Mouse (Mus musculus): Measurements from ENCODE around the gene Rarb. TPM values are rescaled to one million over a fixed set of nuclear protein-coding genes. Genes with fewer than 3 reads are reported as not detected.

Rarb gene
- polyA plus RNA-seq, 1 experiment from 2014 or later = 31.2 TPM

DNA sequence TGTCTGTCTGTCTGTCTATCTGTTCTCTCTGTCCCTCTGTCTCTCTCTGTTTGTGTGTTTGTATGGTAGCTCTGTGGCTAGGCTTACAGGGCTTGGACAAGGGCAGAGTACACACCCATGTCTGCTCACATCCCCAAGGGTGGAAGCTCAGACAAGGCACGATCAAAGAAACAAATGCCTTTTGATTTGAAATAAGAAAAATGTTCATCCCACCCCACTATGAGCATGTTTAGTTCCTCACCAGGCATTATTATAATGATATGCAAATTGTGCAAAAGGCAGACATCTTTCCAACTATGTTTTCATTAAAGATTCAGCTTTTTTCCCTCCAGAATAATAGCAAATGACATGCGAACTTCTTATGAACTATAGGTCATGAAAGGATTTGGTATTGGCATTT lies 105.2 kb downstream of the Rarb start:
- Histone ChIP-seq H3K27ac (ENCODE audit: low read length) (no peak overlapping the region), H3K4me2 (replicated peaks; ENCODE audit: low read depth, low read length) (no peak overlapping the region), H3K9ac (replicated peaks; ENCODE audit: low read length) (no peak overlapping the region), H3K4me3 (ENCODE audit: low read length) (no peak overlapping the region), H3K4me1 (ENCODE audit: insufficient read depth, low read length) (no peaks in the 10 kb centered on the region), H3K27me3 (ENCODE audit: insufficient read depth, low read length) (no peaks in the 10 kb centered on the region), H3K36me3 (ENCODE audit: insufficient read depth, low read length) (no peaks in the 10 kb centered on the region), H3K9me3 (ENCODE audit: low read length) (no peaks in the 10 kb centered on the region)
- WGBS = 87% methylated on average over 2 of the region's 2 CpGs
- no peak for ATAC-seq (ENCODE audit: low FRiP score, low TSS enrichment)

GRCm38 (mm10) chr14:16699228-16699627 lies 119.7 kb downstream of the Rarb start:
- no peak overlapping the region for H3K27ac ChIP-seq (ENCODE audit: low read length)
- H3K36me3 ChIP-seq (ENCODE audit: insufficient read depth, low read length) = no peaks in the 10 kb centered on the region
- H3K4me1 ChIP-seq (ENCODE audit: insufficient read depth, low read length) = peaks cover 5% of the 10 kb centered on the region; the same call in 1 of the 2 replicates
- H3K4me2 ChIP-seq (replicated peaks; ENCODE audit: low read depth, low read length) = no peak overlapping the region
- H3K27me3 ChIP-seq (ENCODE audit: insufficient read depth, low read length) = no peaks in the 10 kb centered on the region
- no peak overlapping the region for H3K9ac ChIP-seq (replicated peaks; ENCODE audit: low read length)
- no peak overlapping the region for H3K4me3 ChIP-seq (ENCODE audit: low read length)
- no peaks in the 10 kb centered on the region for H3K9me3 ChIP-seq (ENCODE audit: low read length)
- WGBS = 71% methylated on average over 4 of the region's 4 CpGs
- no peak for ATAC-seq (ENCODE audit: low FRiP score, low TSS enrichment)

GRCm38 (mm10) chr14:16695453-16696120 lies 123.4 kb downstream of the Rarb start:
- Histone ChIP-seq H3K9ac (replicated peaks; ENCODE audit: low read length) (no peak overlapping the region), H3K27me3 (ENCODE audit: insufficient read depth, low read length) (no peaks in the 10 kb centered on the region), H3K27ac (ENCODE audit: low read length) (peak overlapping the region; percentile 7; the same call in 1 of the 2 replicates), H3K4me2 (replicated peaks; ENCODE audit: low read depth, low read length) (no peak overlapping the region), H3K36me3 (ENCODE audit: insufficient read depth, low read length) (no peaks in the 10 kb centered on the region), H3K4me3 (ENCODE audit: low read length) (no peak overlapping the region), H3K4me1 (ENCODE audit: insufficient read depth, low read length) (peaks cover 5% of the 10 kb centered on the region; the same call in 1 of the 2 replicates), H3K9me3 (ENCODE audit: low read length) (no peaks in the 10 kb centered on the region)
- 0 out of 2 replicates have a peak, but pooled peaks have one; percentile 63 for ATAC-seq (ENCODE audit: low FRiP score, low TSS enrichment)
- 38% methylated on average over 3 of the region's 3 CpGs for WGBS

- Histone ChIP-seq H3K4me1 (ENCODE audit: insufficient read depth, low read length) (no peaks in the 10 kb centered on the region), H3K4me3 (ENCODE audit: low read length) (no peak overlapping the region), H3K27me3 (ENCODE audit: insufficient read depth, low read length) (no peaks in the 10 kb centered on the region), H3K36me3 (ENCODE audit: insufficient read depth, low read length) (no peaks in the 10 kb centered on the region), H3K27ac (ENCODE audit: low read length) (no peak overlapping the region), H3K4me2 (replicated peaks; ENCODE audit: low read depth, low read length) (no peak overlapping the region), H3K9ac (replicated peaks; ENCODE audit: low read length) (no peak overlapping the region), H3K9me3 (ENCODE audit: low read length) (no peaks in the 10 kb centered on the region)
- WGBS = 32% methylated on average over 3 of the region's 3 CpGs
- no peak for ATAC-seq (ENCODE audit: low FRiP score, low TSS enrichment)
Observed at GRCm38 (mm10) chr14:16678335-16678734, 140.6 kb downstream of the Rarb start.

DNA sequence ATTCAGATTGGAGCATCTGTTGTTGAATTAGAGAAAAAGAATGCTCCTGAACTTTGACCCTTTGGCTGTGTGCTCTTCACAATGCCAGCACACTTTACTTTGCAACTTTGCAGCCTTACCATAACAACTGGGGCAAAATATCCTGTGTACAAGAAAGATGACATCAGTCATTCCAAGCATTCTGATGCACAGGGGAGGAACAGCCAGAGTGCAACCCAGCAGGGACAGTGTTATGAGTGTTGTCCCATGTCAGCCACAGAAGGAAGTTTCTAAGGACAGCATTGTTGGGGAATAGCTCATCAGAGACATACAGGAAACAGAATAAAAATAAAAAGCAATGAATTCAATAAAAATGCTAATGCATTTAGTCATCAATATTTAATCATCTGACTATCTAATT lies 141.9 kb downstream of the Rarb start:
- Histone ChIP-seq H3K4me2 (replicated peaks; ENCODE audit: low read depth, low read length) (no peak overlapping the region), H3K4me3 (ENCODE audit: low read length) (no peak overlapping the region), H3K9me3 (ENCODE audit: low read length) (no peaks in the 10 kb centered on the region), H3K36me3 (ENCODE audit: insufficient read depth, low read length) (no peaks in the 10 kb centered on the region), H3K9ac (replicated peaks; ENCODE audit: low read length) (no peak overlapping the region), H3K27ac (ENCODE audit: low read length) (no peak overlapping the region), H3K27me3 (ENCODE audit: insufficient read depth, low read length) (no peaks in the 10 kb centered on the region), H3K4me1 (ENCODE audit: insufficient read depth, low read length) (no peaks in the 10 kb centered on the region)
- ATAC-seq (ENCODE audit: low FRiP score, low TSS enrichment) = no peak; the same call in 1 of the 2 replicates

- Histone ChIP-seq H3K27ac (ENCODE audit: low read length) (no peak overlapping the region), H3K36me3 (ENCODE audit: insufficient read depth, low read length) (no peaks in the 10 kb centered on the region), H3K4me2 (replicated peaks; ENCODE audit: low read depth, low read length) (no peak overlapping the region), H3K9me3 (ENCODE audit: low read length) (no peaks in the 10 kb centered on the region), H3K4me1 (ENCODE audit: insufficient read depth, low read length) (no peaks in the 10 kb centered on the region), H3K9ac (replicated peaks; ENCODE audit: low read length) (no peak overlapping the region), H3K4me3 (ENCODE audit: low read length) (no peak overlapping the region), H3K27me3 (ENCODE audit: insufficient read depth, low read length) (no peaks in the 10 kb centered on the region)
- WGBS = 77% methylated on average over 3 of the region's 3 CpGs
- ATAC-seq (ENCODE audit: low FRiP score, low TSS enrichment) = no peak
Observed at GRCm38 (mm10) chr14:16670571-16670970, 148.4 kb downstream of the Rarb start.

DNA sequence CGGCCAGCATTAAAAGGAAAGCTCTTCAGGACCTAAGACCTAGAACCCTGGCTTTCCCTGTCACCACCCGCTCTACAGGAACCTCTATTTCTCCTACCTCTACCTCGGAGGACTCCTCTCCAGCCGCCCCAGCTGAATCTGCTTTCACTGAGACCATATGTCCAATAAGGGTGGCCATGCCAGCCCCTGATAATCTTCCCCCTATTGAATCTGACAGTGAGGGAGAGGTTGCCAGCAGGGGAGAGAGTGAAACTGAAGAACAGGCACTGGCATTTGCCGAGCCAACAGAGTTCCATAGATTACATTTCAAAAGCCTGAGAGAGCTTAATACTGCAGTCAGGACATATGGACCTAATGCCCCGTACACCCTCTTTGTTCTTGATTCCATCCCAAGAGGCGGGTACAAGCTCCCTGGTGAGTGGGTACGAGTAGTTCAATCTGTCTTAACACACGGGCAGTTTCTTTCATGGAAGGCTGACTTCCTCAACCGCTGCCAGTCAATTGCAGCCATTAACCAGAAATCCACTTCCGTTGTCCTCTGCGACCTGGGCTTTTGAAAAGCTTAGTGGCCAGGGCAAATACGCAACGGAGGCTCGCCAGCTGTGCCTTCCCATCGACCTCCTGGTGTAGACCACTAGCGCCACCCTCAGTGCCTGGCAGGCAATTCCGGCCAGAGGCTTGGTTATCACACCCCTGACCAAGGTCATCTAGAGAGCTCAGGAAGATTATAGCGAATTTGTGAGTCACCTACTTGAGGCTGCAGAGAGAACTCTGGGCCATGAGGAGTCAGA lies 179.6 kb downstream of the Rarb start:
- WGBS = 91% methylated on average over 19 of the region's 19 CpGs
- Histone ChIP-seq H3K4me1 (ENCODE audit: insufficient read depth, low read length) (no peaks in the 10 kb centered on the region), H3K36me3 (ENCODE audit: insufficient read depth, low read length) (no peaks in the 10 kb centered on the region), H3K9ac (replicated peaks; ENCODE audit: low read length) (no peak overlapping the region), H3K27me3 (ENCODE audit: insufficient read depth, low read length) (no peaks in the 10 kb centered on the region), H3K4me2 (replicated peaks; ENCODE audit: low read depth, low read length) (no peak overlapping the region), H3K9me3 (ENCODE audit: low read length) (peaks cover 22% of the 10 kb centered on the region), H3K27ac (ENCODE audit: low read length) (no peak overlapping the region), H3K4me3 (ENCODE audit: low read length) (no peak overlapping the region)
- no peak for ATAC-seq (ENCODE audit: low FRiP score, low TSS enrichment)

DNA sequence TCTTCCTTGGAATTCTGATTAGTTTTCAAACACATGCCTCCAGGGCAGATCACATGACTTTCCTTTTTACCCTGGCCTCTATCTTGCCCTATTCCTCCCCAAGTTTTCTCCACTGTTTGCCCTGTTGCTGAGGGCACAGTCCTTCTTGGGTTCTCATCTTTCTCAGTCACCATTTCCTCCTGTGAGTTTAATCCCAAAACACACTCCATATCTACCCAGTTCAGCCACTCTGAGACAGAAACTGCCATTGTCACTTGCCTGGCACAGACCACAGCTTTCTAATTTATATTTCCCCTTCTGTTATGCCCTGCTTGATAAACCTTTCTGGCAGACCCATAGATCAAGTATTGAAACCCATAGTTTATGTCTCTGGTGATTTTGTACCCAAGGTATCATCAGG lies 205.0 kb downstream of the Rarb start:
- Histone ChIP-seq H3K4me3 (ENCODE audit: low read length) (no peak overlapping the region), H3K9ac (replicated peaks; ENCODE audit: low read length) (no peak overlapping the region), H3K27ac (ENCODE audit: low read length) (no peak overlapping the region), H3K36me3 (ENCODE audit: insufficient read depth, low read length) (no peaks in the 10 kb centered on the region), H3K27me3 (ENCODE audit: insufficient read depth, low read length) (no peaks in the 10 kb centered on the region), H3K4me2 (replicated peaks; ENCODE audit: low read depth, low read length) (no peak overlapping the region), H3K9me3 (ENCODE audit: low read length) (no peaks in the 10 kb centered on the region), H3K4me1 (ENCODE audit: insufficient read depth, low read length) (no peaks in the 10 kb centered on the region)
- no peak for ATAC-seq (ENCODE audit: low FRiP score, low TSS enrichment)

DNA sequence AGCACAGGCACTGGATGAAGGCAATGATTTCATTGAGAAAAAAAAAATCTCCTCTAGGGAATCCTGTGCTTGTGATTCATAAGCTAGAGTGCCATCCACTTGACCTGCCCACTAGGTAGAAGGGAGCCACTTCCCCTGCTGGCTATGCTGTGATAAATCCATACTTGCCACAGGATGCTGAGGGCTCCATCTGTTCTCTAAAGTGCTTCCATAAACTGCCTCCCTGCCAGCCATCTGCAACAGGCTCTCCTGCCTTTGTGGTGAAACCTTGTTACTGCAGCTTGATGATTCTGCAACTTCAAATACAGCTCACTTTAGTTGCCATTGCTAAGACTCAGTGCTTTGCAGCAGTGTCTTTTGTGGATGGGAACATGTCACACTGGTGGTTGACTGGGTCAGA lies 213.5 kb downstream of the Rarb start:
- Histone ChIP-seq H3K27ac (ENCODE audit: low read length) (no peak overlapping the region), H3K4me3 (ENCODE audit: low read length) (no peak overlapping the region), H3K4me2 (replicated peaks; ENCODE audit: low read depth, low read length) (no peak overlapping the region), H3K36me3 (ENCODE audit: insufficient read depth, low read length) (no peaks in the 10 kb centered on the region), H3K9me3 (ENCODE audit: low read length) (no peaks in the 10 kb centered on the region), H3K27me3 (ENCODE audit: insufficient read depth, low read length) (no peaks in the 10 kb centered on the region), H3K9ac (replicated peaks; ENCODE audit: low read length) (no peak overlapping the region), H3K4me1 (ENCODE audit: insufficient read depth, low read length) (peaks cover 11% of the 10 kb centered on the region)
- ATAC-seq (ENCODE audit: low FRiP score, low TSS enrichment) = no peak

DNA sequence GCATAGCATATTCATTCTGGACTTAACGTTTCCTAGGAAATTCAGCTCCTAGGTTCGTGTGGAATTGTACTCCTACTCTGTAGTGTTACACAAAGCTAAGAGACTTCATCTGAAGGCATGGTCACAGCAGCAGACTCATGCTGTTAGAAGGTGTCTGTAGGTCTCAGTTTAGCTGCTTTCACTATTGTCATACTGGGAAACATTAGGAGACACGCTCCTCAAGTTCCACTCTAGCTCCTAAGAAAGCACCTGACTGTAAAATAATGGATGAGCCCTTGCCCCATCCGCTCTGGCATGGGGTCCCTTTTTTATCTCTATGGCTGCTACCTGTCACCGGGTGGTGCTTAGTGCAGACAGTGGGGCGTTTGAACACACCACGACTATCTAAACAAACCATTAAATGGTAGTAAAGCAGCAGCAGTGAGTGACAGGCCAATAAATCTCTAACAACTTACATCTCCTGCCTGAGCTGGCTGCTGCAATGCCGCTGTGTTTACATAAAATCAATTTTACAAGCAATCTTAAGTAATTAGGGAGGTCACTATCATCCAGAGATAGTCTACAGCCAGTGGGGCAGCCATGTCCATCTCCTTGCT lies 214.4 kb downstream of the Rarb start:
- Histone ChIP-seq H3K4me3 (ENCODE audit: low read length) (no peak overlapping the region), H3K4me2 (replicated peaks; ENCODE audit: low read depth, low read length) (no peak overlapping the region), H3K9me3 (ENCODE audit: low read length) (no peaks in the 10 kb centered on the region), H3K9ac (replicated peaks; ENCODE audit: low read length) (no peak overlapping the region), H3K36me3 (ENCODE audit: insufficient read depth, low read length) (no peaks in the 10 kb centered on the region), H3K27ac (ENCODE audit: low read length) (0 out of 2 replicates have a peak overlapping the region, but pooled peaks have one; percentile 13), H3K27me3 (ENCODE audit: insufficient read depth, low read length) (no peaks in the 10 kb centered on the region), H3K4me1 (ENCODE audit: insufficient read depth, low read length) (peaks cover 11% of the 10 kb centered on the region)
- ATAC-seq (ENCODE audit: low FRiP score, low TSS enrichment) = no peak
- 16% methylated on average over 8 of the region's 8 CpGs for WGBS
